Mouse (Mus musculus) frontal cortex, postnatal 36 days (tissue): ENCODE data around the gene Trpv4.

ENCODE experiments used
- DNase-seq, 2 experiments: peaks; one replicate each; pipeline ENCODE4 v3.0.0; 2022; ENCODE audit warnings: low spot score in 2 of 2

The Trpv4 gene

DNA sequence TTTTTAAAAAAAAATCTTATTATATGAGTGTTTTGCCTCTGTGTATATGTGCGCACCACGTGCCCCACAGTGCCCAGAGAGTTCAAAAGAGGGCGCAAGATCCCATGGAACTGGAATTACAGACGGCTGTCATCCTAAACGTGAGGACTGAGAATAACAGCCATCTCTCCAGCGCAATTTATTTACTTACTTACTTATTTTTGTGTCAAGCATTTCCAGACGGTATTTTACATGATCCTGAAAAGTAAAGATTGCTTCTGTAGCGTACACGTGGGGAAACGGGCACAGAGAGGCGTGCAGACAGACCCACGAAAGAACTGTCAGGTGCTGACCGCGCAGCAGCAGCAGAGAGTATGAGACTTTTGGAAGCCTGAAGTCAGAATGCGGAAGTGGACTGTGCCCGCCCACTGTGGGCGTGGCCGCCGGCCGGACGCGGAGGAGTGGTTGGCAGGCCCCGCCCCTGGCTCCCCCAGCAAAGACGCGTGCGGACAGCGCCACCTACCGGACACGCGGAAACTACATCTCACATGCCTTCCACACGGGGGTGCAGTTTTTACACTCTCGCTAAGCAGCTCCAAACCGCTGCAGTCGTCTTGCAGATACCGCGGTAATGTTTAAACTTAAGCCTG lies 9.1 kb upstream of the Trpv4 start:
- DNase-seq: peak; percentile 99

GRCm38 (mm10) chr5:114666659-114667058 lies 8.4 kb upstream of the Trpv4 start:
- DNase-seq: no peak

DNA sequence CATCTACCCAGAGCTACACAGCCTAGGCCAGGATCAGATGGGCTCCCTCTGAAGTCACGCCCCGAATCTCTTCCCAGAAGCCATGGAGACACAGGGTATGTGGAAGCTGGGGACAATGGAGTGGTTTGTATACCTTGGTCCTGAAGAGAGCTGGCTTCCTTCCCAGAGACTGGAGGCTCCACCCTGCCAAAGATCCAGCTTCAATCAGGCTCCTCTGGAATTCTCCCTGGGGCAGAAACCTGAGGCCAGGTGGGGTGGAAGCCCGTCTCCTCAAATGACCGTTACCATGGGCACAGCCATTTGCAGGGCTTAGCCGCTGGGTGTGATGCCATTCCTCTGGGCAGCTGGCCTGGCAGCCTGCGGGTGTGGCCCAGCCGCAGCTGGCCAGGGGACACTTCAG lies 6.5 kb upstream of the Trpv4 start:
- DNase-seq: no peak

DNA sequence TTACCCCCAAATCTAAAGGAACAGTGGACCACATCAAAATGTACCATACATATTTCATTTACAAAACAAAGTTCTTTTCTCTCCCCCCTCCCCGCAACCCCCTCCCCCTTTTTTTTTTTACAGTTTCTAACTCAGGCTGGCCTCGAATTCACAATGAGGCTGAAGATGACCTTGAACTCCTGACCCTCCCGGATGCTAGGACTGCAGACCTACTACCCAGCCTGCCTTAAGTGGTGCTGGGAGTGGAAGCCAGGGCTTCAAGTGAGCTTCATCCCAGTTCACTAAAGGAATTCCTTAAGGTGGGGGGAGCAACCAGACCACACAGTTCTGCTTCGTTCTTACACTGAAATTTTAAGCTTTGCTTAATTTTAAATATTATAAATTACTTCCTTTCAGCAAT lies 5.9 kb upstream of the Trpv4 start:
- no peak for DNase-seq

GRCm38 (mm10) chr5:114661029-114661428 lies 2.8 kb upstream of the Trpv4 start:
- no peak for DNase-seq

- no peak for DNase-seq
Observed at GRCm38 (mm10) chr5:114657426-114657825, 795 bp downstream of the Trpv4 start.

DNA sequence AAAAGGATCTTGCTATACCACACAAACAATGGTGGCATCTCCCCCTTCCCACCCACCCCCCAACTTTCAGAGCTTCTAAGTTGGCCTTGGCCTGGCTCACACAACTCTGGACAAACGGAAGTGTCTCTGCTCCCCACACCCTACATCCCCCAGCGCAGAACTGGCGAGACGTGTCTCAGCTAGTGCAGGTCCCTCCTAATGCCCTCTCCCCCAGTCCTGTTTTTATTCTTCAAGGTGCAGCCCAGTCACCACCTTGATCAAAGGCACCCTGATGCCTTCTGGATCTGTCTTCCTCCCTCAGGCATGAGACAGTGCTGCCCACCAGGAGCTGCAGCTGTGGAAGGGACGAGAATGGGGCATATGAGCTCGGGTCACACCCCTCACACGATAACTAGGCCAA lies 1.9 kb downstream of the Trpv4 start:
- DNase-seq: no peak

- no peak for DNase-seq
Observed at GRCm38 (mm10) chr5:114655721-114656120, 2.5 kb downstream of the Trpv4 start.

DNA sequence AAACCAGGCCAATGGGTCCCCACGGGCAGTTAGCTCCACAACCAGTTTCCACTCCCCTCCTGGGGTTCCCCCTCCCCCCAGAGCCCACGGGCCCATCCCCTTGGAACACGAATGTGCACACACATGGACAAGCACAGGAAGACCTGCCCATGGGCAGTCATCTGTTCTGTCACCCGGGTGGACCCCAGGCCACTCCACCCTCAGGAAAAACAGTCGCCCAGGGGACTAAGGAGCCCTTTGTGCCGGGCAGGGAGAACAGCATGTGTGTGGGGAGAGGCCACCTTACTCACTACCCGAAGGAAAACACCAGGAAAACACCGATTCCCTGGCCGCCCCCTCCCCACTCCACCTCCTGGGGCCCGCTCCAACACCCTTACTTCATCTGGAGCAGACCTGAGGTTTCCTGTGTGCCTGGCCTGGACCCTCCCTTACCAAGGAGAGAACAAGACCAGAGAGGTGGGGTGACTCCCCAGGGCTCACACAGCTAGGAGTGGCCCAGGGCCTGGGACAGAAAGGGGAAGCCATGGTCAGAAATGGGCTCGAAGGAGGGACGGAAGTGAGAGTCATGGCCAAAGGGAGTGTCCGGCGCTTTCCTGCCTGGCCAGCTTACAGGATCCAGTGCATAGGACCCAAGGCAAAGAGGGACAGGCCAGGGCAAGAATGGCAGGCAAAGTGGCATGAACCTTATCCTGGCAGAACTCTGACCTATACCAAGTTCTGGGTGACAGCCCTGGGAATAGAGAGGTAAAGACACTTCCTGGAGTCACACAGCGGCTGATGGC lies 4.4 kb downstream of the Trpv4 start:
- no peak for DNase-seq

DNA sequence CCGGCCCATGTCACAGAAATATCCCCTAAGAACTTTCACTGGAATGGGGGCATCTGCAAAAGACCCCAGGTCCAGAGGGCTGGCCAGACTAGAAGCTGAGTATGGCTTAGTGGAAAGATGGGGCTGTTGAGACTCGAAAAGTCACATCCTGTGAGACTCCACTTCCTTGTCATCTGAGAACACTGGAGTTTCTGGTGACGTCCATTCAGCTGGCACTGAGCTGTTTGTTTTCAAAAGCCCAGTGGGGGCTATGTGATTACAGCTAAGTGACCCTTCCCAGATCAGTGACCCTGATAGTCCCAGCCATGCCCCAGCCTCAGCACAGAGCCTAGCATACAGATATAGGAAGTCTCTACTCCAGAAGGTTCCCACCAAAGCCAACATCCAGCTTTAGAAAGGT lies 6.8 kb downstream of the Trpv4 start:
- DNase-seq: no peak

- DNase-seq: no peak
Observed at GRCm38 (mm10) chr5:114651002-114651401, 7.2 kb downstream of the Trpv4 start.

- no peak for DNase-seq
Observed at GRCm38 (mm10) chr5:114648728-114649311, 9.4 kb downstream of the Trpv4 start.

DNA sequence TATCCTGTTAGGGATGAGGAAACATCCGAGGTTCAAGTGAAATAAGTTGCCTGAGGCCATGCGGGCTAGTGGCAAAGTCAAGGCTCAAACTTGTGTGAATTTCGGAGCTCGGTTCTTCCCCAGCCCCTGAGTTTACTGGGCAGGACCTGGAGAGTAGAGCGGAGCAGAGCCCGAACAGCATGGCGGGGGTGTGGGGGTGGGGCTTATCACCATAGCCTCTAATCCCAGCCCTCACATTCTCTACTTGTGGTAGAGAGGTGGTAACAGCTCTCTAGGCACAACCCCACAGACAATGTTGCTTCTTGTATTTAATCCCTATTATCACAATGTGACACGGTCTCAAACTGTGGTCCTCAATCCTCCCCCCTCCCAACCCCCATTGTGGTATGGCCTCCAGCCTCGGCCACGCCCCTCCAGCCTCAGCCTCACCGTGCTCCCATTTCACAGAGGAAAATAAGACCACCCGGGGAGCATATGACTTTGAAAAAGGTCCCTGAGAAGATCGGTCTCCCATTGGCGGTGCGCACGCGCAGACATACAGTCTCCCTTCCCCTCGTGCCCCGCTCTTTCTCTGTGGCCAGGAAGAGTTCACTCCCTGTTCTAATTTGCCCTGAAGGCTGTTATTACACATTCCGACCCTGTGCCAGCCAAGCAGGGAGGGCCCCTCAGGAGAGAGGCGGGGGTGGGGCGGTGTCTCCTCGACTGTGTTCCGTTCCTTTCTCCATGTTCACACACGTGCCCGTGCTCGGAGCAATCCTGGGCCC lies 10.8 kb downstream of the Trpv4 start:
- peak in 1 of 2 experiments; percentile 6 for DNase-seq

DNA sequence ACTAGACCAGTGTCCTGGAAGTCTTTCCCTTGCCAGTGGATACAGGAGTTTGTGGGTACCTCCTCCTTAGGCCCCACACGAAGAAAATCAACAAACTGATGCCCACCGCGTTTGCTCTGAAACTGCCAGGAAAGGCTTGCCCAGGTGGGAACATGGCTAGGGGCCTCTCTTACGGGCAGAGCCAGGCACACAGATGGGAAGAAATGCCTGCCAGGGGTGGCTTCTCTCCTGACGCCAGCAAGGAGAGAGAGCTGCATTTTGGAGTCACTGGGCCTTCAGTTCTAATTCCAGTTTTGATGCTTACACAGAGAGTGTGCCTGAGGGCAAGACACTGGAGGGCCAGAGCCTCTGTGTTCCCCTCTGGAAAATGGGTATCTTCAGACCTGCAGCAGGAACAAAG lies 12.3 kb downstream of the Trpv4 start:
- no peak for DNase-seq

DNA sequence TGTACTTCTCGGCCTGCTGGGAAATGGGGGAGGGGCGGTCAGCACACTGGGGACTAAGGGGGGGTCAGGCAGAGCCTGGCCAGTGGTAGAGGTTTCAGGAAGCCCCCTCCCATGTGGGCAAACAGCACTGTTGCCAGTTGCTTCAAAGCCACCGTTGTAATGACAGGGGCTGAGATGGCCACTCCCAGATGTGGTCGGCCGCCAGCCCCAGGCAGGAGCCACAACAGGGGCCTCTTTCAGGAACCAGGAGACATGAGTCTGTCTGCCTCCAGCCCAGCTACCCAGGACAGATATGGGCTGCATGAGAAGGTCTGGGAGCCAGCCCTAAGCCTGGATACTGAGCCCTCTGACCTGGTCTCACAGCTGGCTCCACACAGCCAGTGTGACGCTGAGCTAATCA lies 13.3 kb downstream of the Trpv4 start:
- no peak for DNase-seq

GRCm38 (mm10) chr5:114640809-114641208 lies 17.4 kb downstream of the Trpv4 start:
- DNase-seq: no peak

DNA sequence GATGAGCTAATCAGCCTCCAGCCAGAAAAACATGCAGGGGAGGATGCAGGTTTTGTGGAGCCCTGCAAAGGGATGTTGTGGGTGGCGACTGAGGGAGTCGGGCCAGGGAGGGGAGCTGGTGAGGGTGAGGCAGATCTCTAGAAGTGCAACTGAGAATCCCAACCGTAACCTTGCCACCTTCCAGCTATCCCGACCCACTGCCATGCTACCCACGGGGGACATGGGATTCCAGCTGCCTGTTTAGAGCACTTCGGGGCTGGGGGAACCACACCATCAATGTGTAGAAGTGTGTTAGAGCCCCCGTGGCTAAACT lies 18.6 kb downstream of the Trpv4 start:
- DNase-seq: no peak

DNA sequence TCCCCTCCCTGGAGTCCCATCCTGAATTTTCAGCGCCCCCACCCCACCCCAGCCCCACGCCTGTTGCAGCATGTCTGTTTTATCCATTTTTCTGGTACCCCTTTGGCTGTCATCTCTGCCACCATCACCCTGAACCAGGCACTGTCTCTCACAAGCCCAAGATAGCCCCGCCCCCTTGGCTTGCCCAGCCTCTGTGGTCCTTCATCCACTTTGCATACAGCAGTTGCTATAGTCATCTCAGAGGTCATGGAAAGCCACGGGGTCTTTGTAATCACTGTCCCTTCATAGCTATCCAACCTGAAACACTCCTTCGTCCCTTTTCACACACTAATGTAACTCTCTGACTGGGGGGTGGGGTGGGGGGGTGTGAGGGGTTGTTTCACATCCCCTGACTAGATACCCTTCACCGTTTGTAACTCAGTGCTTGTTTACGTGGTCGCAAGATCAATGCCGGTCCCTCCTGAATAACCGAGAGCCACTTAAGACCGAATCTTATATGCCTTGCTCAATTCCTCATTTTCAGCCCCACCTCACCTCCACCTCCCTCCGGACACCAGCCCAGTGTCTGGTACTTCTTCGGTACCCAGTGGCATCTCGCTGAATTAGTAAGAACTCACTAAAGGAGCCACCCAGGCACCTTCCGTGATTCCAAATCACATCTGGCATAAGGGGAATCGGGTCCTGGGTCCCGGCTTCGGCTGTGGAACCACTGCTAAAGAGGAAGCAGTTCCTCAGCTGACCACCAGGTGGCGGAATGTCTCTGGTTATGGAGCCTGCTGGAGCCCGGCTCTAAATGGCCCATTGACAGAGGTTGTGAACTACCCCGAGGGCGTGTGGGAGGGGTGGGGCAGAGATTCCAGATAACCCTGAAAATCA lies 19.2 kb downstream of the Trpv4 start:
- DNase-seq: peak; percentile 82 to 87

DNA sequence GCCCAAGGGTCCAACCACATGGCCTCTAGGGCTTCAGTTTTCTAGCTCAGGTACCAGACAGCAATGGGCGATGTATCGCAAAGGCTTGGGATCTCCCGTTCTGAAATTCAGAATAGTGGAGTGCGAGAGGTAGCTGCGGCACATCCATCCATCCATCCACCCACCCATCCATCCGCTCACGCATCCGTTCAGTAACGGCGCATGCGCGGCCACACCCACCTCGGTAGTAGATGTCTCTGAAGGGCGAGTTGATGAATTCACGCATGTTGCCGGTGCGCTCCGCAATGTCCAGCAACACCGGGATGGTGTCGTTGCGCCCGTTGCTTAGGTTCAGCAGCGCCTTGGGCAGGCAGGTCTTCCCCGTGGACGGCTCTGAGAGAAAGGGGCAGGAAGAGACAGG lies 22.1 kb downstream of the Trpv4 start:
- no peak for DNase-seq

DNA sequence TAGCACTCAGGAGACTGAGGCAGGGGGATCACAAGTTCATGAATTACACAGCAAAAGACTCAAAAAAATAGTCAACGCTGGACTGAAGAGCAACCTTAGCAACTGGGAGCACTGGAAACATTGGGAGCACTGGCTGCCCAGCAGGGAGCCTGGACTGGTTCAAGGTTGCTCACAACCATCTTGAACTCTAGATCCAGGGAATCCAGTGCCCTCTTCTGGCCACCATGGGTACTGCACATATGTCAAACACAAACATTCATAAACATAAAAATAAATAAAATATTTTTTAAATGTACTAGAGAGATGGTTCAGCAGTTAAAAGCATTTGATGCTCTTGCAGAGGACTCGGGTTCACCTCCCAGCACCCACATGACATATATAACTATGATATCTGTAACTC lies 26.9 kb downstream of the Trpv4 start:
- DNase-seq: no peak

- peak in 1 of 2 experiments; percentile 52 for DNase-seq
Observed at GRCm38 (mm10) chr5:114625590-114625989, 32.6 kb downstream of the Trpv4 start.

DNA sequence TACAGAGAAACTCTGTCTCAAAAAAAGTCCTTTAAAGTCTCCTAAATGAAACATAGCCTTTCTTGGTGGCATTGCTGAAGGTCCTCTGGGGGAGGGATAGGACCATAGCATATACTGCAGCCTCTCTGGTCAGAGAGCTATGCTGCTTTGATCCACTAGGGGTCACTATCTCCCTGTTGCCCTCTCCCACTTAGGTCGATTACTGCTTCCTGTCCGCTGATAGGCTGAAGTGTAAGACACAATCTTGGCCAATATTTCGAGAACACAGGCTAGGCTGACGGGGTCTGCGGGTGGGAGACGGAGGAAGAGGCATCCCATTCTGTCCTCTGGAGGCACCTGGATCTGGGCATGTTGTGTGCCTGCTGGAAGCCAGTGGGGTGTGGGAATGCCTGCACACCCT lies 37.9 kb downstream of the Trpv4 start:
- DNase-seq: no peak
